Mouse (Mus musculus) midbrain, embryonic 16.5 days (tissue): Measurements from ENCODE around the gene Pip5k1a. TPM values are rescaled to one million over a fixed set of nuclear protein-coding genes. Genes with fewer than 3 reads are reported as not detected.
"Not testable (repeated sequence)": the region's sequence is repeated elsewhere in the genome, so short reads cannot be mapped to it uniquely, and the experiment has no call there.

ENCODE experiments used
- ATAC-seq: fragments of 200-750 bp; cut with Nextera tagmentation; 2 replicates; pipeline ENCODE4 v1.8.0; 2017; ENCODE audit warnings: moderate TSS enrichment
- H3K27ac ChIP-seq: fragments of 300-500 bp; sonication (generic); 2 replicates; pipeline ENCODE4 v1.5.1; 2014; ENCODE audit warnings: mild to moderate bottlenecking, low read length, mixed read lengths
- H3K27me3 ChIP-seq: fragments of 300-500 bp; sonication (generic); 2 replicates; pipeline ENCODE4 v1.6.1; 2014; ENCODE audit warnings: low read depth, low read length, mixed read lengths; ENCODE audit not compliant: control insufficient read depth, insufficient read depth
- H3K36me3 ChIP-seq: fragments of 300-500 bp; sonication (generic); 2 replicates; pipeline ENCODE4 v1.6.1; 2014; ENCODE audit warnings: mild to moderate bottlenecking, low read length, moderate library complexity, mixed read lengths; ENCODE audit not compliant: control insufficient read depth, insufficient read depth
- H3K4me1 ChIP-seq: fragments of 300-500 bp; sonication (generic); 2 replicates; pipeline ENCODE4 v1.6.1; 2014; ENCODE audit warnings: mild to moderate bottlenecking, low read length, mixed read lengths; ENCODE audit not compliant: control insufficient read depth, insufficient read depth
- H3K4me2 ChIP-seq: fragments of 300-500 bp; sonication (generic); 2 replicates; pipeline ENCODE4 v1.6.1; 2014; ENCODE audit warnings: mild to moderate bottlenecking, low read length, mixed read lengths
- H3K4me3 ChIP-seq: fragments of 300-500 bp; sonication (generic); 2 replicates; pipeline ENCODE4 v1.5.1; 2014; ENCODE audit warnings: low read depth, mild to moderate bottlenecking, low read length, moderate library complexity, mixed read lengths
- H3K9ac ChIP-seq: fragments of 300-500 bp; sonication (generic); 2 replicates; pipeline ENCODE4 v1.6.1; 2014; ENCODE audit warnings: low read depth, low read length, mixed read lengths
- H3K9me3 ChIP-seq: fragments of 300-500 bp; sonication (generic); replicated peaks from 2 replicates; pipeline ENCODE4 v1.6.1; 2014; ENCODE audit warnings: mild to moderate bottlenecking, low read length, mixed read lengths; ENCODE audit not compliant: control insufficient read depth, poor library complexity, severe bottlenecking
- WGBS: fragments of 180-500 bp; shearing (Covaris S2); extraction: QIAGEN DNeasy Blood & Tissue Kit; methylation state at CpG from one replicate; pipeline ENCODE4 v1.1.7; 2014; 5-methylcytosine and 5-hydroxymethylcytosine counted together
- polyA plus RNA-seq: library from polyadenylated mRNA; unstranded; fragments of >200 nt; fragmentation: Nextera tagmentation; extraction: Ambion mirVana; gene quantifications from 2 replicates; pipeline ENCODE4 v1.2.1, GENCODE M21; 2015

The Pip5k1a gene
- polyA plus RNA-seq, 1 experiment from 2014 or later: 15.0 TPM

DNA sequence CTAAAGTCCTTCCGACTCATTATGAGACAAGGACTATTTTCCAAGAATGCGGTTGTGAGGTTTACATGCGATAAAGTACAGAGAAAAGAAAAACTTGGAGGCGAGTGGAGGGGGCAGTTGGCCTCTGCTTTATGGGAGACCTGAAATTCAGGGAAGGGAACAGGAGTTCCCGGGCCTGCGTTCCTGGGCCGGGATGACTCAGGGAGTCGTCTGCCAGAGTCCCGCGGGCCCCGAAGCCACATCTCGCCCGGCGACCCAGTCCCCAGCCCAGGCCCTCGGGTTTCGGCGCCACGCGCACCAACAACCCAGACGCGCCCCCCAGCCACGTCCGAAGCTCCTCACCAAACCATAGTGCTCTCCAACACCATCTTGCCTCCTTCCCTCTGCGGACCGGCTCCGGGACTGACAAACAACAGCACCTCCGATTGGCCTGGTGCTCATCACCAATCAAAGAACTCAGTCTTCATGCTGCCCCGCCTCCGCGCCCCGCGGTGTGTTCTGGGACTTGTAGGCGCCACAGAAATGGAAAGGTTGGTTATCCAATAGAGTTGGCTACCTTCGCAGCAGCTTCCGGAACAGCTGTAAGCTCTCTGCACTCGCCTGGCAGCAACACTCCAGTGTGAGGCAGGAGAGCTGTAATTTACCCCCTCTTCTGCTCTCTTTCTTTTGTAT lies 64.4 kb downstream of the Pip5k1a start, which contains the start of gene Psmd4:
Psmd4 (minus strand) TSS at position 449 of the 672 bp plus-strand sequence.
- Histone ChIP-seq H3K27me3 (no peaks in the 10 kb centered on the region), H3K27ac (peak within 1 kb of the TSS; percentile 73), H3K36me3 (no peaks in the 10 kb centered on the region), H3K9me3 (no peaks in the 10 kb centered on the region), H3K9ac (peak within 1 kb of the TSS; percentile 73), H3K4me2 (peak within 1 kb of the TSS; percentile 57), H3K4me1 (peaks cover 9% of the 10 kb centered on the region), H3K4me3 (peak within 1 kb of the TSS; percentile 64)
- peak; percentile 99 for ATAC-seq
- 1% methylated on average over 36 of the region's 36 CpGs for WGBS

- H3K27me3 ChIP-seq: no peaks in the 10 kb centered on the region
- peaks cover 9% of the 10 kb centered on the region for H3K4me1 ChIP-seq
- WGBS: 16% methylated on average over 3 of the region's 3 CpGs
- peak overlapping the region; percentile 73 for H3K9ac ChIP-seq
- no peak overlapping the region for H3K27ac ChIP-seq
- H3K4me2 ChIP-seq: peak overlapping the region; percentile 51
- no peak for ATAC-seq
- H3K4me3 ChIP-seq: peak overlapping the region; percentile 64
- no peaks in the 10 kb centered on the region for H3K9me3 ChIP-seq
- no peaks in the 10 kb centered on the region for H3K36me3 ChIP-seq
Observed at GRCm38 (mm10) chr3:95041625-95042024, 65.1 kb downstream of the Pip5k1a start.

DNA sequence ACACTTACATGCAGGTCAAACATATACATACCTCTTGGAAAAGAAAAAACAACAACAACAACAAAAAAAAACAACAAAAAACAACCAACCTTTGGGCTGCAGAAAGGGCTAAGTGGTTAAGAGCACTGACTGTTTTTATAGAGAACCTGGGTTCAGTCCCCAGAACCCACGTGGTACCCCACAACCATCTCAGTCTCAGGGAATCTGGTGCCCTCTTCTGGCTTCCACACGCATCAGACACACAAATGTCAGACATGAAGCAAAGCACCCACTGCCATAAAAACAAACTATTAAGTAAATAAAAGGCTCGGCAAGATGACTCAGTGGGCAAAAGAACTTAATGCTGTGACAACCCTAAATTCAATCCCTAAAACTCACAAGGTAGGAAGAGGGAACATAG lies 76.8 kb downstream of the Pip5k1a start:
- 82% methylated on average over 3 of the region's 3 CpGs for WGBS
- Histone ChIP-seq H3K4me2 (no peak overlapping the region), H3K27ac (no peak overlapping the region), H3K9ac (no peak overlapping the region), H3K4me1 (no peaks in the 10 kb centered on the region), H3K9me3 (no peaks in the 10 kb centered on the region), H3K36me3 (peaks cover 37% of the 10 kb centered on the region), H3K27me3 (no peaks in the 10 kb centered on the region), H3K4me3 (no peak overlapping the region)
- ATAC-seq: no peak

- H3K4me3 ChIP-seq, H3K9me3 ChIP-seq, H3K4me1 ChIP-seq, H3K27ac ChIP-seq, ATAC-seq, H3K27me3 ChIP-seq, H3K9ac ChIP-seq, H3K4me2 ChIP-seq: not testable (repeated sequence)
- 73% methylated on average over 3 of the region's 3 CpGs for WGBS
- peaks cover 32% of the 10 kb centered on the region for H3K36me3 ChIP-seq
Observed at GRCm38 (mm10) chr3:95029291-95029827, 77.4 kb downstream of the Pip5k1a start.

GRCm38 (mm10) chr3:95028603-95029002 lies 78.1 kb downstream of the Pip5k1a start:
- no peak overlapping the region for H3K9ac ChIP-seq
- H3K27ac ChIP-seq: no peak overlapping the region
- H3K4me3 ChIP-seq: no peak overlapping the region
- no peaks in the 10 kb centered on the region for H3K9me3 ChIP-seq
- H3K27me3 ChIP-seq: no peaks in the 10 kb centered on the region
- H3K4me2 ChIP-seq: no peak overlapping the region
- 94% methylated on average over 3 of the region's 3 CpGs for WGBS
- ATAC-seq: no peak
- H3K36me3 ChIP-seq: peaks cover 24% of the 10 kb centered on the region
- H3K4me1 ChIP-seq: no peaks in the 10 kb centered on the region

DNA sequence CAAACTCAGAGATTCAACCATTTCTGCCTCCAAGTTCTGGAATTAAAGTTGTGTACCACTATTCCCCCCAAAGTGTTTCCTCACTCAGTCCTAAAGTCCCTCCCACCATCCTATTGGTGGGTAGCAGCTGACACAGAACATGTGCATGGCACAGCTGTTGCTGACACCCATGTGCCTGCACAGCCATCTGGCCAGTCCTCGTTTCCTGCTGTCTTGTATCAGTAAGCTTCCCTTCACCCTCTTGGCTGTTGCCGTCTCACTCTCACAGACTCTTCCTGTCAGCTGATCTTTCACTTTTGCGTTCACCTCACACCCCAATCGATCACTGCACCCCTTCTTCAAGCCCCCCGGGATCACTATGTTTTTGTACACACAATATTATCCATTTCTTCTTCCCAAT lies 79.0 kb downstream of the Pip5k1a start:
- H3K9ac ChIP-seq: no peak overlapping the region
- no peak overlapping the region for H3K4me3 ChIP-seq
- H3K27ac ChIP-seq: no peak overlapping the region
- no peaks in the 10 kb centered on the region for H3K27me3 ChIP-seq
- no peak overlapping the region for H3K4me2 ChIP-seq
- 68% methylated on average over 5 of the region's 5 CpGs for WGBS
- H3K4me1 ChIP-seq: no peaks in the 10 kb centered on the region
- no peak for ATAC-seq
- peaks cover 16% of the 10 kb centered on the region for H3K36me3 ChIP-seq
- H3K9me3 ChIP-seq: no peaks in the 10 kb centered on the region

DNA sequence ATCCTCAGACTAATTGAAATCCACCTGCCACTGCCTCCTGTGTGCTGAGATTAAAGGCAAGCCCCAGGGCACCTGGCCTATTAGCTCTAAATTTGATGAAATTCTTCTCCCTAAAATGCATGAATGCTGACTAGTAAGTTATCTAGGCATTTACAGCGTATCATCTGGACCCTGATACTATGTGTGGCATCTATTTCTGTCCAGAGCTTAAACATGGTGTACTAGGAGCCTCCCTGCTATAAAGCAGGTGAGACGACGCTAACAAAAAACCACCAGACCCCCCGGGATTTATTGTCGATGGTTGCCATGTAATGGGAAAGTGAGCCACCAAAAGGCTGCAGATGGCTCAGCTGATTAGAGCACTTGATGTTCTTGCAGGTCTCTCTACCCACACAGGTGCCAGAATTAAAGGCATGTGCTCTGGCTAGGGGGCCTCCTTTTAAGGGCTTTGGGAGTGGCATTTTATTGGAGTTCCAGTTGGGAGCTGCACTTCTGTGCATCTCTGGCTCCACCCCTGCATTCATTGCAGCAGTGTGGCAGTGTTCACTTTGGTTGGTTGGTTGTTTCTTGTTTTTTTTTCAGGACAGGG lies 79.6 kb downstream of the Pip5k1a start:
- no peaks in the 10 kb centered on the region for H3K9me3 ChIP-seq
- H3K27me3 ChIP-seq: no peaks in the 10 kb centered on the region
- no peaks in the 10 kb centered on the region for H3K4me1 ChIP-seq
- no peak overlapping the region for H3K27ac ChIP-seq
- WGBS: 53% methylated on average over 5 of the region's 5 CpGs
- H3K4me2 ChIP-seq: no peak overlapping the region
- ATAC-seq: no peak
- peaks cover 12% of the 10 kb centered on the region for H3K36me3 ChIP-seq
- H3K4me3 ChIP-seq: no peak overlapping the region
- no peak overlapping the region for H3K9ac ChIP-seq

GRCm38 (mm10) chr3:95025202-95025601 lies 81.5 kb downstream of the Pip5k1a start:
- no peak overlapping the region for H3K4me2 ChIP-seq
- H3K27me3 ChIP-seq: no peaks in the 10 kb centered on the region
- no peak overlapping the region for H3K9ac ChIP-seq
- no peak overlapping the region for H3K4me3 ChIP-seq
- no peaks in the 10 kb centered on the region for H3K4me1 ChIP-seq
- H3K36me3 ChIP-seq: no peaks in the 10 kb centered on the region
- WGBS: 51% methylated on average over 5 of the region's 5 CpGs
- ATAC-seq: no peak
- no peak overlapping the region for H3K27ac ChIP-seq
- no peaks in the 10 kb centered on the region for H3K9me3 ChIP-seq

- no peak overlapping the region for H3K9ac ChIP-seq
- H3K9me3 ChIP-seq: no peaks in the 10 kb centered on the region
- H3K27ac ChIP-seq: no peak overlapping the region
- ATAC-seq: no peak
- no peaks in the 10 kb centered on the region for H3K36me3 ChIP-seq
- H3K4me2 ChIP-seq: no peak overlapping the region
- no peaks in the 10 kb centered on the region for H3K4me1 ChIP-seq
- WGBS: 31% methylated on average over 11 of the region's 11 CpGs
- no peaks in the 10 kb centered on the region for H3K27me3 ChIP-seq
- H3K4me3 ChIP-seq: no peak overlapping the region
Observed at GRCm38 (mm10) chr3:95024551-95024950, 82.2 kb downstream of the Pip5k1a start.
